Mouse (Mus musculus): Measurements from ENCODE around the gene Ttll11. TPM values are rescaled to one million over a fixed set of nuclear protein-coding genes. Genes with fewer than 3 reads are reported as not detected.

Ttll11 gene
- total RNA-seq, 2 experiments from 2014 or later: 14.5 to 15.2 TPM

DNA sequence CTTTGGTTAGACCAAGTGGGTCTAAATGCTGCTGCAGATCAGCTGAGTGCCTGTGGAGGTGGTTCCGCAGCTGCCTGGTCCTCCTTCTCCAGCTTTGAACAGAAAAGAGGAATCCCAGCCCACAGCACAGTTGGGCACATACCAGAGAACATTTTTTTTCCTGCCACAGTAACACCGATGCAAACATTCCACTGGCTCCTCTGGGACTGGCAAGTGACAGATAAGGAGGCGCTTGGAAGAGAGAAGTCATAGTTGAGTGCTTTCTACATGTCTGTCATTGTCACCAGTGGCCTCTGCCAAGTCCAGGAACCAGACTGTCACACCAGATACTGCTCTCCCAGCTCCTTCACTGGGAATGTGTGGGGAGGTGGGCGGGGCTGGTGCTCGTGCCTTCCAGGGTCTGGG, 204.1 kb downstream of the Ttll11 start:
- no peak for DNase-seq (ENCODE audit: low spot score in 2 of 2)

DNA sequence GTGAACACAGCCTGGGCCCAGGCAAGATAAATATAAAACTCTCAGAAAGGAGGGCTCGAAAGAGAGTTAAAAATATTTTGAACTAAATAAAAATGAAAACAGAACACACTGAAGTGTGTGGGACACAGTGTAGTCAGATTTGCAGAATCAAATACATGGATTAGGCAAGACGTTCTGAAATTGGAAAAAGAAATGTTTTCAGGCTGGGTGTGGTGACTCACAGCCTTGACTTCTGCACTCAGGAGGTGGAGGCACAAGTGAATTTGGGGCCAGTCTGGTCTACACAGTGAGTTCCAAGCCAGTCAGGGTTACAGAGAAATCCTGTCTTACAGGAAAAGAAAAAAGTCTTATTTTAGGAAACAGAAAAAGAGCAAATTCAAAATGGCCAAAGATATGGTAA, 209.2 kb downstream of the Ttll11 start:
- no peak for DNase-seq (ENCODE audit: low spot score in 2 of 2)

DNA sequence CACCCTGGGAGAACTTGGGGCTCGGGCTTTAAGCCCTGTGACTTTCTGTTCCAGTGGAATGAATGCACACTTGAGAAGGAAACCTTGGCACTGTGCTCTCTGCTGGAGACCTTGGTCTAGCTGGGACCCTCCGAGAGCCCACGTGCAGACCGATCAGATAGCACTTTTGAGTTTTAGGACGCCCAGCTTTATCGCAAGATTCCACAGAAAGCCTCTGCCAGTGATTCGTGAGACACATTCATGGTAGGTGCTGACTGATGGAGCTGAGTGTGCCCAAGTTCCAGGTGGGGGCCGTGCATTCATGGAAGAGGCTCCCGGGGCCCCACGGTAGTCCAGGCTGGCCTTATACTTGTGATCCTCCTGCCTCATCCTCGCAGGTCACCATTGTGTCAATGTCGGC, 210.3 kb downstream of the Ttll11 start:
- no peak for DNase-seq (ENCODE audit: low spot score in 2 of 2)

DNA sequence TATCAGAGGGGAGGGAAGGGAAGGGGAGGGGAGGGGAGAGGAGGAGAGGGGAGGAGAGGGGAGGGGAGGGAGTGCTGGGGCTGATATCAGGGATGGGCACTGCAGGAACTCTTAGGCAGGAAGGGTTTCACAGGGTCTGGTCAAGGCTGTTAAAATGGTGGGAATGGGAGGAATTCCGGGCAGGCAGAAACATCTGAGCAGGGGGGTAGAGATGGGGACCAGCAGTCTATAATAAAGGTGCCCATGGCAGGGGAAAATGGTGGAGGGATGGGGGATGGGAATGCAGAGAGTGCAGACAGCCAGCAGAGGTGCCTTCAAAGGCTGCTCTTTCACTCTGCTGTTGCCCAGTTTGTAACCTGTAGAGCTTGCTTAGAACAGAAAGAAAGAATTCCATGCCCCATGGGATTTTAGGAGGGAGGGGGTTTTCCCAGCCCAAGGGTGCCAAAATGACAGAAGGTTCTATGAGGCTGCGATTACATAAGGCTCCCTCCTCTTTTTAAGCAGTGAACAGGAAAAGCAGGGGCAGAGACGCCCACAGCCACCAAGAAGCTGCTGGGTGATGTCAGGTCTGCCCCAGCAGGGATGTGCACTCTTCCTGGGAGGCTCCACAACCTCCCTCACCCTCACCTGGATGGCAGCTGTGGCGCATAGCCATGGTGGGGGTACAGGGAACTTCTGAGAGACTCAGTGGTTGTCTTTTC, 211.0 kb downstream of the Ttll11 start:
- DNase-seq (ENCODE audit: low spot score in 2 of 2): no peak

DNA sequence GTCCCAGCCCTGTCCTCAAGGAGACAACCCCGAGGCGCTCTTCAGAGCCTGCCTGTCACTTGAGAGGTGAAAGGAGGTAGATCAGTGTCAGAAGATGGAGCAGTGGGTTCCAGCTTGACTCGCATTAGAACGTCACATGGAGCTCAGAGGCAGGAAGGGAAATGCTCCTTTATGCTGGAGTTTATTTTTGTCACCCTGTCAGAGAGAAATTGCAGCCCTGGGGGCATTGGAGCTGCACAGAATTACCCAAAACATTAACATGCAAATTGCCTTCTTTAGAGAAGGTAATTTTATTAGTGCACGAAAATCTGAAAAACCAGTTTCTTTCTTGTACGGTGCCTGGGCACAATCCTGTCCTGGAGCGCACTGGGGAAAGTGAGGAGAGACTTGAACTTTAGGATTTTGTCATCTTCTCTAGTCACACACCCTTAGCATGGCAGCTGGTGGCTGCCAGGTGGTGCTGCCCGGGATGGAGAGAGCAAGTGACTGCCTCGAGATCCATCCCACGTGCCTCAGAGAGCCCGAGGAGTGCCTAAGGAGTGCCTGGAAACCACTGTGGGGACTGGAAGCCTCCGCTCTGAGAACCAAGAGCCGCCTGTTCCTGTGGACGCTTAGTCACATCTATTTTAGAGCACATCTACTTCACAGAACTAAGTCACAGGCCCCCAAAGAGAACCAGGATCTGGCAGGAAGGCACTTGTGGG, 211.7 kb downstream of the Ttll11 start:
- DNase-seq (ENCODE audit: low spot score in 2 of 2): no peak

DNA sequence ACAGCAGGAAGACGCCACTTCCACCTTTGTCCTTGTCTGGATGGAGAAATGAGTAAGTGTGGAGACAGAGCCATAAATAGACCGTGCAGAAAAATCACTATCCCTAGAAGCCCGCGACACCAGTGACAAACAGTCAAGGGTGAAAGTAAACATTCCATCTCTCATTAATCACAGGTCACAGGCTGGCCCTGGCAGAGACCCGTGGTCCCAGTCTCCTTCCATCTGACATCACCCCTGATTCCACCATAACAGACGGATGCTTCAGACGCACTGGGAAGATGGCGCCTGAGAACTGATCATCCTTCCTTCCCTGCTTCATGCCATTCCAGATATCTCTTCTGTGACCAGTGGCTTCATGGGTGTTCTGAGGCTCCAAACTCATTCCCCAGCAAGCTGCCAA, 215.4 kb downstream of the Ttll11 start:
- DNase-seq (ENCODE audit: low spot score in 2 of 2): no peak

DNA sequence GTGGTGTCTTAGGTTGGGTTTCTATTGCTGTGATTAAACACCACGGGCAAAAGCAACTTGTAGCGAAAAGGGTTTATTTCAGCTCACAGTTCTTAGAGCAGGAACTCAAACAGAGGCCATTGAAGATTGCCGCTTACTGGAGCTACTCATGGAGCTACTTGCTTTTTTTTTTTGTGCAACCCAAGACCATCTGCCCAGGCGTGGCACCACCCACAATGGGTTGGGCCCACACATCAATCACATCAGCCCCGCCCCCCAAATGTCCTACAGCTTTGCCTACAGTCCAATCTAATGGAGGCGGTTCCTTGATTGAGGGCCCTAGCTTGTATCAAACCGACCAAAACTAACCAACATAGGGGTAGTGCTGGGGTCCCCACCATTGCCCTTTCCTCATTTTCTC, 215.9 kb downstream of the Ttll11 start:
- DNase-seq (ENCODE audit: low spot score in 2 of 2): no peak

DNA sequence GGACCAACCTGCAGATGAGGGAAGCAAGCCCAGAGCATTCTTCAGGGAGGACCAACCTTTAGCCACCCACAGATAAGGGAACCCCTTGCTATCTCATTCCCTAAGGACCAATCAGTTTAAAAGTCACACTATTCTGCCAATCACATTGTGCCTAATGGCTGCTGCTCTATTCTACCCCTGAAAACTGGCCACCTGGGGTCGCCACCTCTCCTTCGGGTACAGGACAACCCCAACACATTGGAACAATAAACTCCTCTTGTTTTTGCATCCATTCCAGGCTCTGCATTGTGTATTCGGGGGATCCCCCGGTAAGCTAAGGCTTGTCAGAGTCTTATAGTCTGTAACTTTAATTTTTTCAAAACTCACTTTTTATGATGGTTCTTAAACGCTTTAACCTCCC, 218.3 kb downstream of the Ttll11 start:
- DNase-seq (ENCODE audit: low spot score in 2 of 2): no peak

DNA sequence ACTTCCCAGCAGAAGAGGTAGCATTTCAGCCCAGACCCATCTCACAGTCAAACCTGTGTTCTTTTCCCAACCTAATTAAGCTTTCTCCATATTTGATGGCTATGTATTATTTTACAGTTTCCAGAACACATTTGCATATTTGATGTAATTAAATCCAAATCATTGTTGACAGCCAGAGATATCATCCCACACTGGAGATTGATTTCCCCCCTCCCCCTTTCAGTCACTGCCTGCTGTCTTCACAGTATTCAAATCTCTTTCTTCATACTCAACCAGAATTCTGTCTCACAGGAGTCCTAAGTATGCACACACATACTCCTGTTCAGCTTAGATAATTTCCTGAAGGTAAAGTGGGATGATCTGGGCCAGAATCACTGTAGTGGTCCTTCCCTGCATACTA, 218.8 kb downstream of the Ttll11 start:
- DNase-seq (ENCODE audit: low spot score in 2 of 2): no peak

DNA sequence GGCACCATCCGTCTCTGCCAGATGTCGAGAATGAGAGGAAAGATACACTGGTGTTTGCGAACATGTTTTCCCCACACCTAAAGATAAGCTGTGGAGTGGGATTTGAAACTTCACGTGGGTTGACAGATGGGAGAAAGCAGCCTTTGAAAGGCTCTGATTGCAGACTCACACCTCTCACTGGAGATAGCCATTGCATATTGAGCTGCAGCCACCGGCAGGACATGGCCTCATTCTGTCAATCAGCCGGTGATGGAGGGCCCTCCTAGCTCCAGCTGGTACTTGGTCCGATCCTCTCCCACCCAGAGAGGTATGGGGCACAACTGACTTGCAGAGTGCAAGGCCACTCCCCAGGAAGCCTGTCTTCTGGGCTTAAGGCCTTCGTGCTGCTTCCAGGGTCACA, 219.4 kb downstream of the Ttll11 start:
- DNase-seq (ENCODE audit: low spot score in 2 of 2): no peak

DNA sequence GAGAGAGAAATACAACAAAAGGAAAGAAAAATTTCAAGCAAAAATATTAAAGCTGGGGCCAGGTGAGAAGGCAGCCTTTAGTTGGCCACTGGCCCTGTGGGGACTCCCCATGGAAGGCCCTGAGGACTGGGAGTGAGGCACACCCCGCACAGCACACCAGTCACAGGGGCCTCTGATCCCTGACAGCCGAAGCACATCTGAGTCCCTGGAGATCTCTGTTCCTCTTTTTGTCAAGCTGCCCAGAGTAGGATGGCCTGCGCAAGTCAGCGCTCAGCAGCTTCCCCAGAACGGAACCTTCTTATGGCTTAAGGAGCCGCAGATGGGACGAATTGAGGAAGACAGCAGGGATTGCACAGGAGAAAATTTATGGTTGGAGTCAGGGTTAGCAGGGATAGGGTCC, 223.2 kb downstream of the Ttll11 start:
- DNase-seq (ENCODE audit: low spot score in 2 of 2): no peak

DNA sequence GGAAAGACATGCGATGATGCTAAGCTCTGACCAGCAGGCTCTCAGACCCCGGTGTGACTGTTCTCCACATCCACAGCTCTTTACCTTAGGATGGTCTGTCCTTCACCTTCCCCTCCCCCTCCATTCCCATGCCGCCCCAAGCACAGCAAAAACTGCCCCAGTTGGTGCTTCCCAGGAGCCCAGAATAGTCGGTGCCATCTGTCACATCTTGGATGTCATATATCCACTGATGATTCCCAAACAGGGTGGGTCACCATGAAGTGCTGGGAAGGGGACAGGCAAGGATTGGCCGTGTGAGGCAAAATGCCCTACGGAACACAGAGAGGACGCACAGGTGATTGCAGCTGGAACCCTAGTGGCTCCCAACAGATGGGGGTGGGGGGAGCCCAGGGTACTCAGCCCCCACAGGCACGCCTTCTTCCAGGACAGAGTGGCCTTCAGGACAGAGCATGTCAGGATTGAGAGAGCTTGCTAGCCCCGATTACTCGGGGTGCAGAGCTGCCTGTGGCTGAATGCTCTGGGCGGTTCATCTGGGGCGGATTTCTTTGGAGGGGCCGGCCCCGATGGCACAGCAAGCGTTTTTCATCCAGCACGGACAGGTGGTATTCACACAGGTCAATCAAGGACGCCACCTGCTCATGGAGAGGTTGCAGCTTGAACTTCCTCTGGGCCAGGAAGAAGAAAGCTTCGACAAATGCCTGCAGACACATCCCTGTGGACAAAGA, 227.8 kb downstream of the Ttll11 start:
- no peak for DNase-seq (ENCODE audit: low spot score in 2 of 2)

DNA sequence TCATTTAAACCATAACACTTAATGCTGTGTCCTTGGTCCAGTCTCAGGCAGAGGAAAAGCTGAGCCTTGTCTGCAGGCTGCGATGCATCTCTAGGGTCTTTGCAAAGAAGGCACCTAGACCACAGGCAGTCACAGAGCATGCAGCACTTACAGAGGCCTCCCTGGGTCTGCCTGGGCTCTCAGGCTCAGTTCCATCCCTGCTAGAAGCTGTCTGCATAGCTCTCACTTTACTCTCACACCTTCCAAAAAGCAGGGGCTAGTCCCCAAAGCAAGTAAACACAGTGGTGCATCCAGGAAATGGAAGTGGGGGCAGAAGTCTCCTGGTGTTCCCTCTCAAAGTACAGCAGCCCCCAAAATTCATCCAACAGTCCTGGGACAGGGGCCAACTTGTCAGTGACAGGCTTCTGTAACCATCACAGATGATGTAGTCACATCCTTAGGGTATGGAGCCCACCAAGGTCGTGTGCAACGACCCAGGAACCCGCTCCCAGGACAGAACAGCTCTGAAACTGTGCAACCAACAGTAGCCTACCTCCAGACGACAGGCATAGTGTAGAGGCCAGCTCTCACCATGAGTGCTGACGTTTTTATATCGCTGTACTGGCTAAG, 229.1 kb downstream of the Ttll11 start:
- no peak for DNase-seq (ENCODE audit: low spot score in 2 of 2)

DNA sequence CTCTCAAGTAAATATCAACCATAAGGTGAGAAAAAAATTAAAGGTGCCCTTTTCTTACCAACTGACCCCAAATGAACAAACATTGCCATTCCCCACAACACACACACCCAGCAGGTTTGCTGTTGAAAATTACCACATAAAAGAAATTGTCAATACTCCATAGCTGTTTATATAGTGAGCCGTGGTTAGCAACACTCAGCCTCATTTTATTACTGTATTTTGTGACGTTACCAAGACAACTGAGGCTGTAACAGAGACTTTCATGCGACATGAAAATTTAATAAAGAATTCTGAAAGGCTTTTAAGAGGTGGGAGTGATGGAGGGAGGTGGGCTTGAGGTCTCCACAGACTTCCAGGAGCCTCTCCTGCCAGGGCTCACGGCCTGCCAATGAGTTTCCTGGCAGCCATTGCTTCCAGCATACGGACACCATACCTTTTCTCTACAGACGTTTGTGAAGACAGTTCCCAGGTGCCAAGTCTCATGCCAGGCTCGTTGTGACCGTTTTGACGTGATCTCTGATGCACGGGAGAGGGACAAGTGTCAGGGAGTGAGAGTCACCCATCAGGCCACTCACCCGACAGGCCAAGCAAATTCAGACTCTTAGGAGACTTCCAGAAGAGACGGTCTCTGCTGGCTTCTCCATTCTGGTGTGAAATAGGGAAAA, 232.2 kb downstream of the Ttll11 start:
- DNase-seq (ENCODE audit: low spot score in 2 of 2): no peak

DNA sequence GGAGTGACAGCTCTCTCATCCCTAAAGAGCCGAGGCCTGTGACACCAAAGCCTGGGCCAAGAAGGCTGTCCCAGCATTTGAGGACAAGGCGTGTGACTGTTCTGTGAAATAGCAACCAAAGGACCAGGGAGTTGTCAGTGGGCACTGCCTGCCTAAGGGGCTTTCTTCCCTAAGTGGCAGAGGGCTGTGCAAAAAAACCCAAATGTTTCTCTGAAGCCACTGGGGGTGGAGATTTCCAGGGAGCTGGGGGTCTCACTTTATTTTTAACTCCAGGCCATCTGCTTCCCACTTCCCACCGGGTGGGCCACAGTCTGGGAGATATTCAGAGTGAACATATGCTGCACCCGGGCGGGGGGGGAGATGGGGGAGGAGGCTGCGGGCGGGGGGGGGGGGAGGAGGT, 233.1 kb downstream of the Ttll11 start:
- peak in 1 of 2 experiments; percentile 36 for DNase-seq (ENCODE audit: low spot score in 2 of 2)

DNA sequence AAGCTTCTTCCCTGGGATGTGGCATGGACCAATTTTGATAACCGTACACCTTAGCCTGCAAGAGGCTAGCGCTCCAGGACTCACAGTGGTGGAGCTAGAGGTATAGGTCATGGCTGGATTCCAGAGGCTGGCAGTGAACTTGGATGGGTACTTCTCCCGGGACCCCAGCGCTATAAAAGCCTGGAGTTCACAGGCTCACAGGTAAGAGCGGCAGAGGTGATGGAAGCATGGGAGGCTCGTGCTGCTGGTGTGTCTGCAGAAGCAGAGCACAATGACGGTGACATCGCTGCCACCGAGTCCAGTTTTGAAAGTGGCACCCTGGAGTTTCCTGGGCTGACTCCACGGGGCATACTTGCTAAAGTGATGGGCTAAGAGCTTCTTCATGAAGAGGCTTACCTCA, 233.8 kb downstream of the Ttll11 start:
- DNase-seq (ENCODE audit: low spot score in 2 of 2): no peak

DNA sequence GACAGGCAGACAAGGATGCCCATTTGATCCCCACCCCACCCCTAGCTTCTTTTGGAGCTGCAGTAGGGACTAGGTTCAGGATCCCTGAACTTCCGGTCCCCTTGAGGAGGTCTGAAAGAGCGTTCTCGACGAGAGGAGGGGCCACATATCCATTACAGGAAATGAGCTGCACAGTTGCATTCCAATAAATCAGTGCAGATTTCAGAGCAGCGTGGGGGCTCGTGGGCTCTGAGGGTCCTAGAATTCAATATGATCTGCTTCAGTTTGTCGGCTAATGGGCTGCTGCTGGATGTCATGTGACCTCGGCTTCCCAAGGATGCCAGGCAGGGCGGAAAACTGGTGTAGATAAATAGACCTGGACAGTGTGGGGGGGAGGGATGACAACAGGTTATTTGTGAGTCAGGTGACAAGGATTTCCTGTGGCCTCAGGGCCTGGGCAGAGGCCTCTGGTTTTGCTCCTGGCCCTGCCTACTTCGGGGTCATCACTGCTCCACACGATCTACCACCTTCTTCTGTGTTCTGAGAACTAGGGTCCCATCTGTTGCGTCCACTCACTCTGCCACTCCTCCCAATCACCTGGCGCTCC, 240.0 kb downstream of the Ttll11 start:
- no peak for DNase-seq (ENCODE audit: low spot score in 2 of 2)

DNA sequence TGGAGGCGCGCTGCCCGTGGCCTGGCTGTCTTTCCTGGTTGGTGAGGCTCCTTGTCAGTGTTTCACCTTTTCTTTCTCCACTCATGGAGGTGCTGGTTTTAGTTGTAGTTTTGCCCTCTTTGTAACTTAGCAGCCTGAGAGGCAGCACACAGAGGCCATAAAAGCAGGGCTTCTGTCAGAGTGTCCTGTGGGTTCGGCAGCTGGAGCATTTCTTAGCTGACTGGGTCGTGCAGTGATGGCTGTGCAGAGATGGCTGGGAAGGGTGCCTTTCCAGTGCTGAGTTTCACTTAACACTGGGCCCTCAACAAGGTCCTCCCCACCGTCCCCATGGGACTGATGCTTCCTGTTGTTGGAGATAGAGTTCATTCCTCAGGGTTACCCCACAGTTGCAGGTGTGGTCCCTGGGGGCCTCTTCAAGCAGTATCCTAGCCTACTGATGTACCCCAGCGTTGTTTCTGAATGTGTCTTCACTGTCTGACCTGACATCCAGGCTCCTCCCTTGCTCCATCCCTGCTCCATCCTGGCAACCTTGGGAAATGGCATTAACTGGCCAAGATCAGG, 242.2 kb downstream of the Ttll11 start:
- DNase-seq (ENCODE audit: low spot score in 2 of 2): no peak

DNA sequence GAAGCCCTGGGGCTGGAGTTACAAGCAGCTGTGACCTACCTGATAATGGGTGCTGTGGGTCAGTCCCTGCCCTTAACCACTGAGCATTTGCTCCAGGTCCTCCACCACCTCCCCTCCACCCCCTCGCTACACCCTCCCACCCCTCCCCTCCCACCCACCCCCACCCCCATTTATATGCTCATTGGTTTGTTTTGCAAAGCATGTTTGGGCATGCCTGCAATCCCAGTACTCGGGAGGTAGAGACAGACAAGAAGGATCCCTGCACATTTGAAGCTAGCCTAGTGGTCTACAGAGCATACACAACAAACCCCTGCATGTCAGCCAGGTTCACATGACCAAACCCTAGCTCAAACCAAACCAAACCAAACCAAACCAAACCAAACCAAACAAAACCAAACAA, 243.7 kb downstream of the Ttll11 start:
- no peak for DNase-seq (ENCODE audit: low spot score in 2 of 2)

DNA sequence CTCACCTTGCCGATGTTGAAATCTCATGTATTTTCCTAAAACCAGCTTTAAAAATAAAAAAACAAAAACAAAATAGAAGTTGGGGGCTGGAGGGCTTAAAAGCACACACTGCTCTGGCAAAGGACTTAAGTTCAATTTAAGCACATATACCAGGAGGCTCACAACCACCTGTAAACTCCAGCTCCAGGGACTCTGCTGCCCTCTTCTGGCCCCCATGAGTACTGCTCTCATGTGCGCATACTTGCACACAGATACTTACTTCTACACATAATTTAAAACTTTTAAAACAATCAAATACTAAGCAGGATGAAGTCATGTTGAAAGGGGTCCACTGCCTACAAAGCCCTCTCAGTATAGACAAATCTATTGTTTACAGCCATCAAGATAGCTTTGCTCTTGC, 244.7 kb downstream of the Ttll11 start:
- DNase-seq (ENCODE audit: low spot score in 2 of 2): no peak
